In the genomic region with DNA sequence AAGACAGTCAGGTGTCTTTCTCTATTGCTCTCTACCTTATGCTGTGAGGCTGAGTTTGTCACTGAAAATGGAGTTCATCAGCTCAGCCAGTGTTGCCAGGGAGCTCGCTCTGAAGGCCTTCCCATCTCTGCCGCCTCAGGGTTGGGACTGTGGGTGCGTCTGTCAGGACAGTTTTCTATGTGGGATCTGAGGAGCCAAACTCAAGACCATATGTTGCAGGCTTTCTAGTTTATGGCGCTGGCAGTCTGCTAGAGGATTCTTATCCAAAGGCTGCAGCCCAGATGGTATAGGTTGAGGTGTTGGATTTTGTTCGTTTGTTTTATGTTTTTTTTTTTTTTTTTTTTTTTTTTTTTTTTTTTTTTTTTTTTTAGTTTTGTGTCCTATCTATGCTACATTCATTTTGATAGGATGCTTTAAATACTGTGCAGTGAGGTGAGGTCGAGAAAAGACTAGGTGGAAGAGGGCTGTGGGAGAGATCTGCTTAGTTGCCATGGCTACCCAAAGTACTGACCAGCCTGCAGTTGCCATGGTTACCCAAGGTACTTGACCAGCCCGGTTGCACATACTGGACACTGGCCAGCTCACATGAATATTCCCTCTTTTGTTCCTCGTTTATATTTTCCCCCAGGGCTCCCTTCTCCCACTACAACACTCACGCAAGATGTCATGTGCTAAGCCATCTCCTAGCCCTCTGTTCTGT, we compare ENCODE assay signal across 11 mouse cellular contexts.
DNase-seq lines count a peak whose midpoint lies in the region; ATAC-seq lines count a peak whose summit lies in the region.
"Had no signal": no experiment of that assay in that cellular context is flagged by ENCODE, and none has a peak within 500 bp of the region (broad histone marks: within the 10 kb centered on the region; RNA-seq: fewer than 3 reads in every experiment).

No protein-coding gene starts in this region.

- H3K4me2 ChIP-seq in hindbrain, embryonic 14.5 days (replicated peaks): no peak overlapping the region
- no peak overlapping the region for H3K4me2 ChIP-seq in midbrain, embryonic 15.5 days
- H3K4me2 ChIP-seq: lung, embryonic 15.5 days had no signal

- no peak overlapping the region for H3K9ac ChIP-seq in hindbrain, embryonic 14.5 days
- no peak overlapping the region for H3K9ac ChIP-seq in midbrain, embryonic 15.5 days
- H3K9ac ChIP-seq: lung, embryonic 15.5 days had no signal

- WGBS in hindbrain, embryonic 14.5 days: 39% methylated on average over 9 of the region's 9 CpGs
- WGBS in midbrain, embryonic 15.5 days: 43% methylated on average over 9 of the region's 9 CpGs

- peak; percentile 67 for DNase-seq in embryo, embryonic 10 days (ENCODE audit: low spot score)
- no peak for DNase-seq in embryo, embryonic 9.5 days (ENCODE audit: extremely low spot score)
- peak; percentile 68 for DNase-seq in embryo, embryonic 10.5 days (ENCODE audit: low spot score)
- DNase-seq in hindbrain, embryonic 14.5 days (ENCODE audit: low spot score): peak; percentile 64
- DNase-seq in c-Kit-positive CD71-positive TER-119-positive erythroid progenitor cells, embryonic 14.5 days (ENCODE audit: low spot score): no peak
- DNase-seq in gastrocnemius, postnatal 14 days: no peak
- DNase-seq: adrenal gland, postnatal 14 days had no signal

- peak; percentile 53; the same call in 1 of the 2 replicates for ATAC-seq in hindbrain, embryonic 14.5 days (ENCODE audit: low FRiP score)
- peak; percentile 84 for ATAC-seq in midbrain, embryonic 15.5 days (replicated peaks)
- ATAC-seq in inflammation-experienced regulatory T-cells, adult 6 months: no peak
- ATAC-seq: intestine, embryonic 16.5 days had no signal

- H3K27me3 ChIP-seq in hindbrain, embryonic 14.5 days (ENCODE audit: control insufficient read depth, insufficient read depth, low read length): no peaks in the 10 kb centered on the region
- H3K27me3 ChIP-seq in midbrain, embryonic 15.5 days (replicated peaks): no peaks in the 10 kb centered on the region
- H3K27me3 ChIP-seq: lung, embryonic 15.5 days had no signal

- no peaks in the 10 kb centered on the region for H3K9me3 ChIP-seq in hindbrain, embryonic 14.5 days (ENCODE audit: control insufficient read depth, low read length)
- no peaks in the 10 kb centered on the region for H3K9me3 ChIP-seq in midbrain, embryonic 15.5 days
- H3K9me3 ChIP-seq: lung, embryonic 15.5 days had no signal

- no peak overlapping the region for H3K4me3 ChIP-seq in hindbrain, embryonic 14.5 days (replicated peaks; ENCODE audit: low read length)
- H3K4me3 ChIP-seq in midbrain, embryonic 15.5 days: no peak overlapping the region
- H3K4me3 ChIP-seq: lung, embryonic 15.5 days had no signal

- peak overlapping the region; percentile 63 for H3K27ac ChIP-seq in hindbrain, embryonic 14.5 days
- H3K27ac ChIP-seq in midbrain, embryonic 15.5 days: peak overlapping the region; percentile 76
- H3K27ac ChIP-seq: lung, embryonic 15.5 days had no signal

- no peaks in the 10 kb centered on the region for H3K36me3 ChIP-seq in hindbrain, embryonic 14.5 days (replicated peaks; ENCODE audit: control insufficient read depth, insufficient read depth)
- H3K36me3 ChIP-seq in midbrain, embryonic 15.5 days (replicated peaks): no peaks in the 10 kb centered on the region
- H3K36me3 ChIP-seq: lung, embryonic 15.5 days had no signal

- intact Hi-C loops in gastrocnemius, postnatal 14 days (cut with DNase I; ENCODE audit: low total_unique reads): no loop called here

- H3K4me1 ChIP-seq in hindbrain, embryonic 14.5 days (replicated peaks; ENCODE audit: control insufficient read depth, insufficient read depth, low read length): peaks cover 21% of the 10 kb centered on the region
- H3K4me1 ChIP-seq in midbrain, embryonic 15.5 days: peaks cover 32% of the 10 kb centered on the region

Comparison
In these comparisons a context has a peak if more than half of its experiments do, and no peak if none do; other contexts are left out.
1. DNase-seq: peak in embryo, embryonic 10 days (single experiment), embryo, embryonic 10.5 days (single experiment) and hindbrain, embryonic 14.5 days (single experiment); none in embryo, embryonic 9.5 days (single experiment), c-Kit-positive CD71-positive TER-119-positive erythroid progenitor cells, embryonic 14.5 days (single experiment) and gastrocnemius, postnatal 14 days (single experiment).